Mouse (Mus musculus) ES-Bruce4 (cell line): ENCODE measurements around the gene Cnot9. TPM values are rescaled to one million over a fixed set of nuclear protein-coding genes. Genes with fewer than 3 reads are reported as not detected.
"Not testable (repeated sequence)": the region's sequence is repeated elsewhere in the genome, so short reads cannot be mapped to it uniquely, and the experiment has no call there.

Experiments used
- H3K27ac ChIP-seq: 2 replicates; pipeline ENCODE4 v1.5.1; 2012; ENCODE audit warnings: low read length, inconsistent platforms; ENCODE audit not compliant: insufficient read depth
- H3K27me3 ChIP-seq: 2 replicates; pipeline ENCODE4 v1.6.1; 2012; ENCODE audit warnings: mild to moderate bottlenecking, low read length, inconsistent platforms; ENCODE audit not compliant: control insufficient read depth, poor library complexity, insufficient read depth, severe bottlenecking
- H3K36me3 ChIP-seq: 2 replicates; pipeline ENCODE4 v1.6.1; 2012; ENCODE audit warnings: inconsistent platforms, mild to moderate bottlenecking, low read length, moderate library complexity; ENCODE audit not compliant: control insufficient read depth, poor library complexity, insufficient read depth, severe bottlenecking
- H3K4me1 ChIP-seq: one replicate; pipeline ENCODE4 v1.8.1; 2011; ENCODE audit warnings: low read length; ENCODE audit not compliant: control insufficient read depth, insufficient read depth
- H3K4me3 ChIP-seq: 2 replicates; pipeline ENCODE4 v1.5.1; 2011; ENCODE audit warnings: low read depth, mild to moderate bottlenecking, low read length
- H3K9ac ChIP-seq: 2 replicates; pipeline ENCODE4 v1.6.1; 2012; ENCODE audit warnings: low read depth, mild to moderate bottlenecking, inconsistent platforms; ENCODE audit not compliant: poor library complexity, severe bottlenecking
- H3K9me3 ChIP-seq: replicated peaks from 2 replicates; pipeline ENCODE4 v1.6.1; 2012; ENCODE audit warnings: mild to moderate bottlenecking, low read length, inconsistent platforms; ENCODE audit not compliant: control insufficient read depth, poor library complexity, insufficient read depth, severe bottlenecking
- CTCF ChIP-seq: IDR thresholded peaks from one replicate; pipeline ENCODE4 v1.8.1; 2011; ENCODE audit warnings: low read depth, low read length
- EP300 ChIP-seq: IDR thresholded peaks from 2 replicates; pipeline ENCODE4 v1.6.1; 2011; ENCODE audit warnings: low read depth, low read length; ENCODE audit not compliant: insufficient read depth
- POLR2A ChIP-seq: IDR thresholded peaks from one replicate; pipeline ENCODE4 v1.8.1; 2011; ENCODE audit warnings: low read length; ENCODE audit not compliant: insufficient read depth
- polyA plus RNA-seq: library from polyadenylated mRNA; stranded (reverse); fragments of >200 nt; gene quantifications from 2 replicates; pipeline ENCODE4 v1.2.4, GENCODE M21; 2011; ENCODE audit warnings: low read depth; ENCODE audit not compliant: missing spikeins, insufficient read depth, insufficient read length

Cnot9 gene
- polyA plus RNA-seq, 1 experiment: 93.1 TPM

GRCm38 (mm10) chr1:74507780-74508179 is 1.9 kb downstream of the Cnot9 start:
- Histone ChIP-seq H3K4me3 (no peak overlapping the region), H3K36me3 (peaks cover 17% of the 10 kb centered on the region), H3K9ac (peak overlapping the region; percentile 91), H3K27ac (peak overlapping the region; percentile 60), H3K9me3 (no peaks in the 10 kb centered on the region), H3K27me3 (no peaks in the 10 kb centered on the region), H3K4me1 (no peaks in the 10 kb centered on the region)
- TF ChIP-seq CTCF (no peak), EP300 (no peak), POLR2A (no peak)

GRCm38 (mm10) chr1:74511306-74511705 is 5.4 kb downstream of the Cnot9 start:
- Histone ChIP-seq H3K9me3 (no peaks in the 10 kb centered on the region), H3K36me3 (peaks cover 20% of the 10 kb centered on the region), H3K27ac (no peak overlapping the region)

DNA sequence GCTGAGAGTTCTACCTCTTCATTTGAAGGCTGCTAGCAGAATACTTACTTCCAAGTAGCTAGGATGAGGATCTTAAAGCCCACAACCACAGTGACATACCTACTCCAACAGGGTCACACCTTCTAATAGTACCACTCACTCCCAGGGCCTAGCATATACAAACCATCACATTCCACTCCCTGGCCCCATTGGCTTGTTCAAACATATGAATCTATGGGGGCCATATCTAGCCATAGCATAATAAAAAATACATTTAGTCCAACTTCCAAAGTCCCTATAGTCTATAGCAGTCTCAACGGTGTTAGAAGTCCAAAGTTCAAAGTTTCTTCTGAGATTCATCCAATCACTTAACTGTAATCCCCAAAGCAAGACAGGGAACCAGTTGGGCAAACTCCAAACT is 7.1 kb downstream of the Cnot9 start:
- peaks cover 18% of the 10 kb centered on the region for H3K36me3 ChIP-seq
- H3K4me3 ChIP-seq, H3K27me3 ChIP-seq, H3K9ac ChIP-seq, H3K4me1 ChIP-seq, H3K27ac ChIP-seq, H3K9me3 ChIP-seq: not testable (repeated sequence)

More at GRCm38 (mm10) chr1:74511306-74511705, 5.4 kb downstream of the Cnot9 start:
- H3K4me3 ChIP-seq: no peak overlapping the region
- no peaks in the 10 kb centered on the region for H3K27me3 ChIP-seq
- H3K9ac ChIP-seq: no peak overlapping the region
- H3K4me1 ChIP-seq: no peaks in the 10 kb centered on the region
- TF ChIP-seq POLR2A: no peak
- TF ChIP-seq EP300: no peak
- no peak for TF ChIP-seq CTCF

DNA sequence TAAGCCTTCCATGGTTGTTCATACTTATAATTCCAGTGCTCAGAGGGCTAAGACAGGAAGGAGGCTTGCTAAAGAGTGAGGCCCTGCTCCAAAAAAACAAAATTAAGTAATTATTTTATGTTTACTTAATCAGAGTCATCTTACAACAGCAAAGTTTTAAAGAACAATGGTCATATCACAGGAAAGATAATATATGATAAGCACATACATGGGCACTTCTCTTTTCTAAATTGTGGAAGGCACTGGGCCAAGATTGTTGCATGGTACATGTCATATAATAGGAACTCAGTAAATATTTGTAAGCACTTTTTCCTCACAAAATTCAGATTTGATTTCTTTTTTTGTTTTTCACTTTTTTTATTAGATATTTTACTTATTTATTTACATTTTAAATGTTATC is 14.0 kb downstream of the Cnot9 start:
- Histone ChIP-seq H3K27ac (no peak overlapping the region), H3K9ac (no peak overlapping the region), H3K36me3 (peaks cover 47% of the 10 kb centered on the region), H3K4me1 (no peaks in the 10 kb centered on the region), H3K9me3 (no peaks in the 10 kb centered on the region), H3K27me3 (no peaks in the 10 kb centered on the region), H3K4me3 (no peak overlapping the region)
- TF ChIP-seq CTCF (no peak), POLR2A (no peak), EP300 (no peak)

- H3K27me3 ChIP-seq: no peaks in the 10 kb centered on the region
- H3K36me3 ChIP-seq: peaks cover 68% of the 10 kb centered on the region
- no peaks in the 10 kb centered on the region for H3K9me3 ChIP-seq
- no peak overlapping the region for H3K9ac ChIP-seq
- H3K4me1 ChIP-seq: no peaks in the 10 kb centered on the region
- H3K27ac ChIP-seq: no peak overlapping the region
- H3K4me3 ChIP-seq: no peak overlapping the region
- no peak for TF ChIP-seq POLR2A
Observed at GRCm38 (mm10) chr1:74524746-74525145, 18.9 kb downstream of the Cnot9 start.

GRCm38 (mm10) chr1:74528589-74528988 is 22.7 kb downstream of the Cnot9 start:
- H3K9me3 ChIP-seq: no peaks in the 10 kb centered on the region
- peaks cover 62% of the 10 kb centered on the region for H3K36me3 ChIP-seq
- H3K4me1 ChIP-seq: no peaks in the 10 kb centered on the region
- no peak overlapping the region for H3K27ac ChIP-seq
- TF ChIP-seq POLR2A (no peak), EP300 (no peak), CTCF (no peak)
- H3K27me3 ChIP-seq: no peaks in the 10 kb centered on the region
- H3K4me3 ChIP-seq: no peak overlapping the region
- no peak overlapping the region for H3K9ac ChIP-seq
